Mouse (Mus musculus): Measurements from ENCODE around the gene Pla2r1.

Pla2r1 gene

DNA sequence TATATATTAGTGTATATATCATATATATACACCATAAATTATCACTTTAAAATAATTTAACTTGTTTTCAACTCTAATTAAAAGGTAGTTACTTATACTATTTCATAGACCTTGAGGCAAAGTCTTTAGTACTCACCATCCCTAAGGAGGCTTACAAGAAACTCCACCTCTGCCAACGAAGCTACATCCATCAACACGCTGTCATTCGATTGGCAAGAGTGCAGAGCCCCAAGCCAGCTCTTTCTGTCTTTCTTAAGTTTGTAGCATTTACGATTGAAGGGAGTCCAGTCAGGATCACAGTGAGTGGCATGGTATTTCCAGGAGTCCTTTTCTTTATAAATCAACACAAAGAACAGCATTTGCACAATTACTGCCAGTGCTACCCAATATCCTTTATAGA lies 49.1 kb downstream of the Pla2r1 start:
- DNase-seq (ENCODE audit: low read depth) = no peak

DNA sequence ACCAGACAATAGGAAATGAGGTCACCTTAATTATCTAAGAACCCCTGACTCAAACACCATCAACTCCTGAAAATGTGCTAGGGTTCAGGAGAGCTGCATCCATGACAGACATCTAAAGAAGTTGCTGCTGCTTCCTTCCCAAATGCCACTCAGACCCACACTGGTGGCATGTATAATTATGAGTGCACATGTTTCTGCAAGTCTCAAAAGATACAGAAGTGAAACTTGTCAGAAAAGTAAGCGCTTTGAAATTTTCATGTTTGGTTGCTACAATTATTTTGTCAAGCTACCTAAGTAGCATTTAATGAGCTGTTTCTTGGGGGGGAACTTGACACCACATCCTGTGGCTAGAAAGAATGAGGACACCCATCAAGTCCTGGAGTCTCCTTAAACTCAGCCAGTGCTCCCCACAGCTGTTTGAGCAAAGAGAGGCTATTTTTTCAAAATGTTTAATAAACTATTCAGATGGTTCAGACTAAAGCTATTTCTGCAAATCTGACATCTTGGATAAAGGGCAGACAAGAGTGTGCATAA lies 52.5 kb downstream of the Pla2r1 start:
- no peak for DNase-seq (ENCODE audit: low read depth)

DNA sequence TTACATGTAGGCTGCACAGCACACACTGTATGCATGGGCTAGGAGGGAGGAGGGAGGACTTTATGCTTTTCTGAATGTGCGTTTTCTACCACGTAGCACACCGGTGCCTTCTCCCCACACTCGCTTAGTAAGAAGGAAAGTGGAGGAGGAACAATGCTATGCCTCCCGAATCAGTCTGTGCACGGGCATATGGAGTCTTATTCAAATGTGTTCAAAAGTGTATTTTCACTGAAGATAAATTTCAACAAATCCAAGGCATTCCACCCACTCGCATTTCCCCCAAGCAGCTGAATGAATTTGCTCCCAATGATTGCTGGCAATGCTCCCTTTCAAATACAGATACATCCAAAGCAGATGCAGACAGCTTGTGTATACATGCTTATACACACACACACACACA lies 73.2 kb downstream of the Pla2r1 start:
- DNase-seq (ENCODE audit: low read depth) = no peak

DNA sequence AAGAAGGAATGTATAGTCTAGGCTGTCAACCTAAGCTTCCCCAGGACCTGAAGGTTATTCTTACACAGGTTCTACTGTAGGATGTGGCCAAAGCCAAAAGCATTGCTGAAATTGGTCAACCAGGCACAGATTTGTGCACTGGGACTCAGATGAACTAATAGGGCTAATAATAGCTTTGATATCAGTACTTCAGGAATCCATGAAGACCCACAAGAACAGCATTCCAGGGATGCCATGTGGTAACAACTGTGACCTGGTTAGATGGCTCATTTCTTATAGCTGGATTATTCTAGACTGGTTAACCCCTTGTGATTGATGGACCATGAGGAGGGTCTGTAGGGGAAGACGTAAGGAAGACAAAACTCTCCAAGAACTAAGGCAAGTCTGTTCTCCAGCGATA lies 74.3 kb downstream of the Pla2r1 start:
- no peak for DNase-seq (ENCODE audit: low read depth)

DNA sequence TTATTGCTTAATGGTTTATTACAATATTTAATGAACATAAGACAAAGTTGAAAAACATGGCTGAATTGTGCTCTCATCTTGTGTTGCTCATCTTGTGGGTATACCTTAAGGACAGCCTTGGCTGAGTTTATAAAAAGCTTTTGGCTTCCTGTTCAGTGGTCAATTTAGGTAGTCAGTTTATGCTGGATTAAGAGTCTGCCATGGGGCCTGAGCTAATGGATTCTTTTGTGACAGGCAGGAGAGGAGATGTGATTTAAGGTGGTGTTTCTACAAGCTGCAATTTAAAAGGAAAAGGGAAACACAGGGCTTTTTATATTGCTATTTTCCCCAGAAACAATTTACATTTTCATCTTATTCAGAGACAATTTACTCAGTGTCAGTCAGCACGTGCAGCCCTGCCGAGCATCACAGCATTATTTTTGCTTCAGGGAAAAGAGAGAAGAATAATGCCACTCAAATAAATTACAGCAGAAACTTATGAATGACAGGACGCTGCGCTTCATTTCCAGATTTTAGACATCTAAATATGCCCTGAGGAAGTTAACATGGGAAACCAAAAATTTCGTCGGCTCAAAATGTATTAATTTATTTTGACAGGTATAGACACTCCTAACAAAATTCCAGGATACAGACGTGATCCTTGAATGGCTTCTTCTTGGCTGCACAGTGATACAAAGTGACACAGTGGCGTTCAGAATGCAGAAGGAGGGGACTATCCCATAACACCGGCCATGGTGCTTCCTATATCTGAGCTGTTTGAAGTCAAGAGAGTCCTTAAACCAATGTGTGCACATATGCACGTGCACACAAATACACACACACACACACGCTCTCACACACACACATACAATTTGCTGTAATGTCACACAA lies 84.0 kb downstream of the Pla2r1 start:
- no peak for DNase-seq (ENCODE audit: low read depth)

DNA sequence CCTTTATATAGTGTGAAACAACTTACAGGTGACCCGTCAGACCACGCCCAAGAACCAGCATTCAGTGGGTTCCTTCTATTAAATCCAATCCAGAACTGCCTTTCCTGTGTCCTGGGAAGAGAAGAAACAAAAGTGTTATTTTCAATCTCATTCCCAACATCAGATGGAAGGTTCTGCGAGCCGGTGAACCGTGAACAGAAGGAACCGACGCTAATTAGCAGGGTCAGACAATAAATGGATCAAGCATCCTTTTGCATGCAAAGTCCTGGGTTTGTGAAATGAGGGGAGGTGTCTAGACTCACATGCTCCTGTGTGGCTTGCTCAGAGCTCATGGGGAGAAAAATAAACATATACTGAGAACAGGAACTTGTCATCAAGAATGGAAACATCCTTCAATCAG lies 100.7 kb downstream of the Pla2r1 start:
- no peak for DNase-seq (ENCODE audit: low read depth)

DNA sequence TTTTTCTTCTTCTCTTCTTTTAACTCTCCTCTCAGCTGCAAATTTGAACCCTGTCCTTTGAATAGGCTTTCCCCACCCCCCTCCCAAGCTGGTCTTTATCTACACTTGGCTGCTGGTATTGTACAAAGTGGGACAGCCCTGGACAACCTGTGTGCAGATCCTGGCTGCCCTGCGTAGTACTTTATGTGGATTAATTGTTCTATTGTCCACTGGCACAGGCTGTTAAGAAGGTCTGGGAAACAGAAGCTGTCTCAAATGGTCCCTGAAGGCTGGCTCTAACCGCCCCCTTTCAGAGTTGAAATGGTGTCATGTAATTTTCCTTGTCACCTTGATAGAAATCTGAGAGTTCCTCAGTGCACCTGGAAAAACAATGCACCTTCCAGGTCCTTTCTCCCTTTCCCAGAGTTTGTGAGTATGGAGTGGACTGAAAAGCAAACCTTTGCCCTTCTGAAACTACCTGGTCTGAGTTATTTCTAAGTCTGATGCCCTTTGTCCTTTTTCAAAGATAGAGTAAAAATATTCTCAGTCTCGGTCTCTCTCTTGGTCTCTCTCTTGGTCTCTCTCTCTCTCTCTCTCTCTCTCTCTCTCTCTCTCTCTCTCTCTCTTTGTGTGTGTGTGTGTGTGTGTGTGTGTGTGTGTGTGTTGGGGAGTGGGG lies 101.9 kb downstream of the Pla2r1 start:
- DNase-seq (ENCODE audit: low read depth) = no peak

DNA sequence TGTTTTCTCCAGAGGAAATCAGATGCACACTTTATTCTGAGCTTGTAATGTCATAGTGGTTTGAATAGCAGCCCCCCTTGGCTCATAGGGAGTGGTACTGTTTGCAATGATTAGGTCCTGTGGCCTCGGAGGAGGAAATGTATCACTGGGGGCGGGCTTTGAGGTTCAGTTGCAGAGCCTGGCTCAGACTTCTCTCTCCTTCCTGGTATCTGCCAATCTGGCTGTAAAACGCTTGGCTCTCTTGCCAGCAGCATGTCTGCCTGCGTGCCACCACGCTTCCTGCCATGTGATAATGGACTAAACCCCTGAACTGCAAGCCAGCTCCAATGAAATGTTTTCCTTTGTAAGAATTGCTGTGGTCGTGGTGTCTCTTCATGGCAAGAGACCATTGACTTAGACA lies 103.4 kb downstream of the Pla2r1 start:
- no peak for DNase-seq (ENCODE audit: low read depth)

DNA sequence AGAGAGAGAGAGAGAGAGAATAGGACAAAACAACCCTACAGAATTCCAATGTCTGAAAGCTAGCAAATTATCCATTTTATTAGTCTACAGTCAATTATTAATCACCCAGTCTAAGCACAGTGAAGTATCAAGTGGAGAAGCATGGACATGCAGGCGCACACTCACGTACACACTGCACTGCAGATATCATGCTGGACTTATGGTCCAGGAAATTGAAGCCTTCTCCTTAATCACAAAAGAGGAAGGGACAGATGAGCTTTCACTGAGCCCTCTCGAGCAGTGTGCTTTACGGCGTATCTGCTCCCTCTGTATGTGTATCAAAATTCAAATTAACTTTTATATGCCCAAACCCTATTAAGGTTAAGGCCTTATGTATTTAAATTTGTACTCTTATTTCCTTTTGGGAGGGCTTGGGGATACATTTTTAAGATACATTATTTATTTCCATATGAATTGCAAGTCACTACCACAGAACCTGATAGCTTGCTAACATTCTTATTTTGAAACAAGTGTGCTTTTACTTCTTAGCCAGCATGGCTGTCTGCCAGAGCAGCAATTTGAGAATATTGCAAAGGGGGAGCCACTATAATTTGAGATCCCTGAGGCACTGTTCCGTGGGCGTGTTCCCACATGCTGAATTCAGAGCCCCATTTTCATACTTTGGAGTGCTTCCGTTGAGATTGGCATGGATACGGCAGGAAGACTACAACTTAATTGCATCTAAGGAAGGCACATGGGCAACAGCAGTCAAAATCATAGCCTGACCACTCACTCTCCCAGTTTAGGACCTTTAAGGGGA lies 108.2 kb downstream of the Pla2r1 start:
- DNase-seq (ENCODE audit: low read depth) = no peak

DNA sequence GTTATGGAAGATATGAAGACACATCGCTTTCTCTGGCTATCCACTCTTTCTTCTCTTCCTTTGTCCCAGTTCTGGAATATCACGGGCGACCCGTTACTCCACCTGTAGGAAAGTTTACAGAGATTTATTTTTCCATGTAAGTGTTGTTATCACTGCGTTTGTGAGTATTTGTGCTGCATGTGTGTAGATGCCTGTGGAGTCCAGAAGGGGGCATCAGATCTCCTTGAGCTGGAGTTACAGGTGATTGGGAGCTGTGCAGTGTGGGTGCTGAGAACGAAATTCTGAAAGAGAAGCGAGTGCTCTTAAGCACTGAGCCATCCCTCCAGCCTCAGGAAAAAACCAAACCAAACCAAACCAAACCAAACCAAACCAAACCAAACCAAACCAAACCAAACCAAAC lies 109.8 kb downstream of the Pla2r1 start:
- DNase-seq (ENCODE audit: low read depth) = no peak

DNA sequence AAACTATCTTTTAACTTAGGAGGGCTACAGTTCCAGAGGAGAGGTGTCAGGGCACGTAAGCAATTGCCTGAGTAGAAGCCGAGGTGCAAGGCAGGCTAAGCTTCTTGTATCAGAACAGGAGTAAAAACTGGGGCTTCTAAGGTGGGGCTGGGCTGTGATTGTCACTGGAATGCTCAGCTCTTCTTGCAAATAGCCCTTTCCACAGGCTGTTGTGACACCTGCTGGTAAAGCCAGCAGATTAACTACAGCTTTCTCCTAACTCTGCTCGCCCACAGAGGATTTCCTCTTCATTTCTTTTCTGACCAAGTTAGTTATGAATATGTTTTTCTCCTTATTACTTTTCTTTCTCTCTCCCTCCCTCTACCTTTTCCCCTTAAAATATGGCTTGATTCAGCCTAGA lies 111.2 kb downstream of the Pla2r1 start:
- DNase-seq (ENCODE audit: low read depth) = no peak

DNA sequence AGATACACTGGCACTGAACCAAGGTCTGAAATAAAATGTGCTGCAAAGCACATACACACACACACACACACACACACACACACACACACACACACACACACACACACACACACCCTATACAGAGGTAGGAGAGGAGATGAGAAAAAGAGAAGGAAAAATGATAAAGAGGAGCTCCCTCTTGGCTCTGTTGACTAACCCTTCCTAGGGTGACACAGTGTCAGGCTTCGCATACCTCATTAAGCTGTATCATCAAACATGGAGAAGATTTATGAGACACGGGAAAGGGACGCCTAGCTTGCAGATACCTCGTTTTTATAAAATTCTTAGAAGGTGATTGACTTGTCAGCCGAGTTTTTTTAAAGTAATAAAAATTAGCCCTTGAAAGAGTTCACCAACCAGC lies 116.3 kb downstream of the Pla2r1 start:
- no peak for DNase-seq (ENCODE audit: low read depth)

DNA sequence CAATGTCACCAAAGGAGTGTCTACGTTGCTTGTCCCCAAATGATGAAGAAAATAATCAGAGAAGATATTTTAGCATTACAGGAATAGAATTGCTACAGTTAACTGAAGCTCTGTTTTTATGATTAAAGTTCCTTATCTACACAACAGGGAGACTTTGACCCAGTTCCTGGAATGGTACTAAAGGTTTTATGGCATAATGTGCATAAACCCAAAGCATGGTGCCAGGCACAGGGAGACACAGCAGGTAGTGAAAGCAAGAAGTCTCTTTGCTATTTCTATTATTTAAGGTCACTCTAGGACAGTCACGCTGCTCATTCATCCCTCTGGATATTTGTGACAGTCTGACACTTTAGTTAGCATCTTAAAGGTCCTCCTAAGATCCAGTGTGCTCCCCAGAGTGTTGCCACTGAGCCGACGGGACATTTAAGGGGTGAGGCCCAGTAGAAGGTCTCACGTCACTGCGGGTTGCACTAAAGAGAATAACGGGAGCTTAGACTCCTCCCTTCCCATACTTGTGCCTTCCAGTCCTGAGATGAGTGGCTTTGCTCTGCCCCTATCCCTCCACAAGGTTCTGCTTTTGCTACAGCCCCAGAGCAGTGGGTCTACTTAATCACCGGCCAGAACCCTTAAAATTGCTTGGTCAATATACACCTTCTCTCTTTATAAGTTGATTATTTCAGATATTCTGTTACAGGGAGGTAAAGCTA lies 122.6 kb downstream of the Pla2r1 start:
- DNase-seq (ENCODE audit: low read depth) = no peak

DNA sequence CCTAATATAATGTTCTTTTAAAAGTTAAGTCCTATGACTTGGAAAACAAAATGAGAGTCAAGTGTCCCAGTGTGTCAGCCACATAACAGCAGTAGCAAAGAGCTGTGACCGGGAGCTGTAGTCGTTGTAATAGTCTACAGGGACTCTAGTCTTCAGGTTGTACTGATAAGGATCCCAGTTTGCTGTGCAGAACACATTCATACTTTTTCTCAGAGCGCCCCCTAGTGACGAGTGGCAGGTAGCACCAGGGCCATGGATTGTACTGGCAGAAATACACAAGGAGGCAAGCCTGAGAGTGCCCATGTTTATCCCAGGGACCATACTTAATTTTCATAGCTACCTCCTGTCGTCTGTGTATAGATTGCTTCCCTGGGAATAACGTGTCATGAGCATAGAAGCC lies 135.0 kb downstream of the Pla2r1 start:
- peak; percentile 83 for DNase-seq (ENCODE audit: low read depth)

DNA sequence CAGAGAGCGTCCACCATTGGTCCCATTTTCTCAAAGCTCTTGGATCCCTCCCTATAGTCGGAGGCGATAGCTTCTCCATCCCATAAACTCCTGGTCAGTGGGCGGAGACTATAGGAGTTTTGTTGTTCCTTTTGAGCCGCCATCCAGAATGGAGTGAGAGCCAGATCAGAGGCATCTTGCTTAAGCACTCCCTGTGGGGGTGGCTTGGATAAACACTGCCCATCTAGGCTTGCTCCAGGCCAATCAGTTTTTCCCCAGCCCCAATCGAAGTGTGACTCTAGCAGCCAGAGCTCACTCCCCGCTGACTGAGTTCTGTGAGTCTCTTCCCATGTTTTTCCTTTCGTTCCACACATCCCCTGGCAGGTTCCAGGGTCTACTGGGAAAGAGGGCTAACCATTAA lies 138.8 kb downstream of the Pla2r1 start:
- DNase-seq (ENCODE audit: low read depth) = no peak

DNA sequence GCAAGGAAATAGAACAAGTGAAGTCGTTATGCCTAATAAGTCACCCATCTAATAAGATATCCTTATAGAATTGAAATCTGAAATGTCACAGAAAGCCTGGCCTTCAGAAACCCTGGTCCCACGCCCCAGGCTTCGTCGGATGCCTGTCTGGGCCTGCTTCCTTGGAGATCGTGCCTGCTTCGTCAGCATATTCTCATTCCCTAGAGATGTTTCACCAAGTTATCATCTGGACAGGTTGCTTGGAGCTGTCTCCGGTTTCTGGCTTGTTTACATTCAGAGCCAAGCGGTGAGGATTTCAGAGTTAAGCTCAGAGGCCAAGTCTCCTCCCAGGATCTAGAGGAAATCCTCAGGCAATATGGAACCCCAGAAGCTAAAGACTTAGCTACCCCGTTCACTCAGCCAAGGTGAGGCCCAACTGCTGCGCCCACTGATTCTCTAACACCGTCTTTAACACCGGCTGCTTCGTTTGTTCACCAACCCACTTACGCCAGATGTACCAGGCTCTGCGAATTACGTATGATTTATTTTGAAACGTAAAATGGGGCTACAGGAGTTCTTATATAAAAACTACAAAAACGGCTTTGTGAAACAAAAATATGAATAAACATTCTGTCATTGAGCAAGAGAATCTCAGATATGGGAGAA lies 140.0 kb downstream of the Pla2r1 start:
- no peak for DNase-seq (ENCODE audit: low read depth)

DNA sequence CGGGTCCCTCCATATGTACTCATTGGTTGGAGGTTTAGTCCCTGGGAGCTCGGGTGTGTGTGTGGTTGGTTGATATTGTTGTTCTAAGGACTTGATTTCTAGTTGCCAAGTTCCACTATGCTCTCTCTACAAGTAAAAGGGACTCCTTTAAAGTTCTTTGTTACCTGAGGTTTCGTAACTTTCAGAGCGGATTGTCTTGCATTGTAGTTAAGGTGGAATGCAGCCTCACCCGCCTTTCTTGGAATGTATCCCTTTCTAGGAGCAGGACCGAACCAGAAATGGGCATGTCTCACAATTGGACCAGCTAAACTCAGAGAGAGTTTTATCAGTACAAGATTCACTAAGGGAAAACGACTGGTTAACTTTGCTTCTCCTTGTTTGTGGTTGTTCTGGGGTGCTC lies 141.9 kb downstream of the Pla2r1 start:
- DNase-seq (ENCODE audit: low read depth) = no peak

DNA sequence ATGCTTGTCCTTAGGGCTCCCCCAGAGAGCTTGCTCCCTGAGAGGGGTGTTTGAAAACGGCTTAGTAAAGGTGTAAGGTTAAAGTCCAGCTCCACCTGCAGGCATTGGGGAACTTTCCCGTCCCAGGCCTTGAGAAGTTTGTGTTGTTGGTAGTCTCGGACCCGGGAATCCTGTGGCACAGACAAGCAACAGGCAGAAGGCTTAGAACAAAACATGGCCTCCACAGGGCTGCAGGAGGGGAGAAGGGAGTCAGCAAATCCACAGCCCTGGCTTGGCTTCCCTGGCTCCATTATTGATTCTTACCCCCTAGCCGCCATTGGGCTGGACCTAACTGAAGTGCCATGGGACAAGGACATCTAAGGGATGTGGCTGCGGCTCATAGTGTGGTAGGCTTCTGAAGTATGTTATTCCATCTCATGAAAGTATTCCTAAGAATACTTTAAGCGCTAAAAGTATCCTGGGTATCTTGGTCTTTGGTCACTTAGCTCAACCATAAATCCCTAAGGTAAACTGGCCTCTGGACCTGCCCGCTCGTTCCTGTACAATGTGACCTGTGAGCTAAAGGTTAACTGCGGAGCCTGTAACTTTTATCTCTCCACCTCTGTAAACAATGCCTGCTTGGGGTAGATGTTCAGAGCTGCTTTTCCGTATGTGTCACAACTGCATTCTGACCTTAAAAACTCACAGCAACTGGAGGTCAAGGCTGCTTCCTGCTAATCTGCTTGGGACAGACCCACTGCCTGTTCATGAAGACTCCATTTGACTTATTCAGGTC lies 142.9 kb downstream of the Pla2r1 start:
- DNase-seq (ENCODE audit: low read depth) = no peak

DNA sequence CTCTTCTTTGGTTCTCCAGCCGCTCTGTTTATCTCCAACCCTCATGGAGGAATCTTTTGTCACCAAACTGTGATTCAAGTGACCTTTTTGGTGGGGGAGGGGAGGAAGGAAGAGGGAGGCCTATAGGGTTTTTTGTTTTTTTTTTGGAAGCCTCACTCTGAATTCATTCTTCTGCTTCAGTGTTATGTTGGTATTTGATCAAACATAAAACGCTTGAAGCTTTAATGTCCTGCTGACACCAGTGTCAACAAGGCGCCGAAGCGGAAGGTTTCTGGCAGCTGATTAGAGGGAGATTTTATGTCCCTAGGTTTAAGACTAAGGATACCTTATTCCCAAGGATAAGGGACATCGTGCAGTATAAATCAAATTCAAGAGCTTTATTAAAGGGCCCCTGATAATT lies 143.9 kb downstream of the Pla2r1 start:
- no peak for DNase-seq (ENCODE audit: low read depth)

DNA sequence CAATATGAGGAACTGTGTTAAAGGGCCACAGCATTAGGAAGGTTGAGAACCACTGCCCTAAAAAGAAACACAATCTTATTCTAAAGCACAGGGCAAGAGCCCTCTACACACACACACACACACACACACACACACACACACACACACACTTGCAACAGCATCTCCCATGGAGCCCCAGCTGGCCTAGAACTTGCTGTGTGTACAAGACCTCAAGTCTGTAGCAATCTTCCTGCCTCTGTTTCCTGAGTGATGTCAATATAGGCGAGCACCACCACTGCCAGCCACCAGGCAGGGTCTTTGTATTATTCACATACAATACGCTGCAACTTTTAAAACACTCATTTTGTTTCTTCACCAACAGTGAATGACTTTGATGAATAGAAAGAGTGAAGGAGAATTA lies 145.7 kb downstream of the Pla2r1 start:
- no peak for DNase-seq (ENCODE audit: low read depth)

DNA sequence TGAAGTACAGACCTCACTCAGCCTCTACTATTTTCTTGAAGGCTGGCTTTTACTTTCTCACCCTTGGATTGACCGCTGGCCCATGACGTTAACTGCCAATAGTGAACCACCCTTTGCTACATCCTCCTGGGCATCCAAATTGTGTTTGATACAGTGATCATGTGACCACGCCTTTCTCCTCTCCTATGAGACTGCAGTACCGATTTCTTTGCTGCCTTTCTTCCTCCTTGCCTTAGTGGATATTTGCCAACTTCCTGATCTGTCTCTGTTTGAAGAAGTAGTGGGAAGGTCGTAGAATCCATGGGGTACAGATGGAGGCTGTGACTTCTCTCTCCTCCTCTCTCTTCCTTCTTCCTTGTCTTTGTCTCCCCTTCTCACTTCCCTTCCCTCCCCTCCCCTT lies 147.7 kb downstream of the Pla2r1 start:
- no peak for DNase-seq (ENCODE audit: low read depth)

All from induced T-regulatory cell, adult 2 months (primary cell).